Mouse (Mus musculus): ENCODE measurements around the gene Hmgxb4. TPM values are rescaled to one million over a fixed set of nuclear protein-coding genes. Genes with fewer than 3 reads are reported as not detected.
A peak's percentile ranks its signal among the peaks of the same experiment; 100 is the strongest.

Hmgxb4 gene
- polyA plus RNA-seq, 1 experiment from 2014 or later: 18.3 TPM

- H3K36me3 ChIP-seq: peaks cover 86% of the 10 kb centered on the region
- ATAC-seq: no peak
Observed at GRCm38 (mm10) chr8:75023660-75024316, 30.6 kb downstream of the Hmgxb4 start.

DNA sequence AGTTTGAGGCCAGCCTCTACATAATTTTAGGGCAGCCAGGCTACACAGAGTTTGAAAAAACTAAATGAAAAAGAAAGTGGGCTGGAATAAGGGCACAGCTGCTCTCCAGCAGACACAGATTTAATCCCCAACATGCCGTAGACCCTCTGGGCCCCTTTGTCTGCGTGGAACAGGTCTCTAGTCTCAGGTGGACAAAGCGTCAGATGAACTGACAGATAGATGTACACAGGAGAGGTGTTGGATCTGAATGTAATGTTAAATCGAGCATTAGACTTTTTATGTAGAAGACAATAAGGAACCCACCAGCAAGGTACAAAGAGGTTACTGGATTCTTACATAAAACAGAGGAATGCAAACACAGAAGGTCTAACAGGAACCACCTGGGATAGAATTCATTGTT is 32.7 kb downstream of the Hmgxb4 start:
- 84% methylated on average over 4 of the region's 4 CpGs for WGBS (ENCODE audit: insufficient replicate concordance)
- no peaks in the 10 kb centered on the region for H3K27me3 ChIP-seq (replicated peaks)
- H3K4me1 ChIP-seq: no peaks in the 10 kb centered on the region
- H3K9ac ChIP-seq: no peak overlapping the region
- H3K27ac ChIP-seq: no peak overlapping the region
- H3K9me3 ChIP-seq (replicated peaks): no peaks in the 10 kb centered on the region
- H3K36me3 ChIP-seq: peaks cover 92% of the 10 kb centered on the region
- H3K4me3 ChIP-seq: no peak overlapping the region
- no peak for ATAC-seq
- no peak overlapping the region for H3K4me2 ChIP-seq

More at GRCm38 (mm10) chr8:75023660-75024316, 30.6 kb downstream of the Hmgxb4 start:
- H3K4me2 ChIP-seq: no peak overlapping the region
- H3K27ac ChIP-seq: no peak overlapping the region
- H3K9me3 ChIP-seq (replicated peaks): no peaks in the 10 kb centered on the region
- H3K9ac ChIP-seq: no peak overlapping the region
- H3K27me3 ChIP-seq (replicated peaks): no peaks in the 10 kb centered on the region
- H3K4me1 ChIP-seq: peaks cover 1% of the 10 kb centered on the region; the same call in 1 of the 2 replicates
- WGBS (ENCODE audit: insufficient replicate concordance): 73% methylated on average over 3 of the region's 3 CpGs
- H3K4me3 ChIP-seq: no peak overlapping the region

DNA sequence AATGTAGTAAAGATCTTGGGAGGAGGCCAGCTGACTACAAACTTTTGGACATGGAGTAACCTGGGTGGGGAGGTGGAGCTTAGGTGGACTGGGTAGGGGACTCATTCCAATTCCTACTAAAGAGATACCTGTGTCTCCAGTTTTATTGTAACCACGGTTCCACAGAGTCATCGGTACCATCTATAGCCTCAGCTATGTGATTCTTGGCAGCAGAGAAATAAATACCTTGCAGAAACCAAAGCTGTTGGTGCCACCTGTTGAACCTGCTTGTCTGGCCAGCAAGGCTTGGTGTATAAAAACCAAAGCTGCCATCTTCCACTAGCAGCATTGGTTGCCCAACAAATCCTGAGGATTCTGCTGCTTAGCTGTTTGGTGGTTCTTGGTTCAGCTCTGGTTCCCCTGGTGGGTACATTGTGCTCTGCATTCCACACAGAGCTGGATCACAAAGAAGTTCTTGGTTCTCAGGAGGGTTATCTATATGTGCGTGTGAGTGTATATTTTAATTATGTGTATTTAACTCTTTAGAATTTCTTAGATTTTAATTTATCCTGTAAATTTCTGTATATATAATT is 37.4 kb downstream of the Hmgxb4 start:
- WGBS (ENCODE audit: insufficient replicate concordance): 91% methylated on average over 3 of the region's 3 CpGs
- Histone ChIP-seq H3K4me2 (no peak overlapping the region), H3K4me1 (peaks cover 18% of the 10 kb centered on the region), H3K9ac (no peak overlapping the region), H3K9me3 (replicated peaks) (no peaks in the 10 kb centered on the region), H3K27me3 (replicated peaks) (no peaks in the 10 kb centered on the region), H3K36me3 (peaks cover 57% of the 10 kb centered on the region), H3K4me3 (no peak overlapping the region), H3K27ac (no peak overlapping the region)
- no peak for ATAC-seq

DNA sequence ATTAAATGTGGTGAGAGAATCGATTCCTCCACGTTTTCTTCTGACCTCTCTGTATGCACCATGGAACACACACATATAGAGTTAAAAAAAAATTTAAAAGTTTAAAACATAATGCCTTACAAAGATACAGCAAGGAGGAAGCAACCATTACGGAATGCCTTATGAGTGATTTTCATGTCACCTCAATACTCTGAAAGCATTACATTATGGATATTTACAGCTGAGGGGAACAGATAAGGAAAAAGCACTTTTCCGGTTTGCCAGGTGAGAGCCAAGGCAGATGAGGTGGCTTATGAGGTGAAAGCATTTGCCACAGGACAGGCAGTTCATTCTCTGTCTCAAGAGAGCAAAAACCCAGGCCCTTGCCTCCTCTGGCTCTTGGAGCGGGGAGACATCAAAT is 39.8 kb downstream of the Hmgxb4 start:
- Histone ChIP-seq H3K4me1 (peaks cover 18% of the 10 kb centered on the region), H3K9me3 (replicated peaks) (no peaks in the 10 kb centered on the region), H3K4me3 (peak overlapping the region; percentile 70), H3K9ac (peak overlapping the region; percentile 62), H3K27me3 (replicated peaks) (no peaks in the 10 kb centered on the region), H3K27ac (peak overlapping the region; percentile 87), H3K4me2 (peak overlapping the region; percentile 91), H3K36me3 (peaks cover 38% of the 10 kb centered on the region)
- WGBS (ENCODE audit: insufficient replicate concordance): 63% methylated on average over 5 of the region's 5 CpGs
- peak; percentile 0 for ATAC-seq

GRCm38 (mm10) chr8:75033511-75034243 is 40.5 kb downstream of the Hmgxb4 start, which contains the start of gene Tom1:
TSS of gene Tom1 (plus strand) at chr8:75033705.
- Histone ChIP-seq H3K27ac (peak within 1 kb of the TSS; percentile 87), H3K9me3 (replicated peaks) (no peaks in the 10 kb centered on the region), H3K4me1 (peaks cover 23% of the 10 kb centered on the region), H3K4me2 (peak within 1 kb of the TSS; percentile 91), H3K27me3 (replicated peaks) (no peaks in the 10 kb centered on the region), H3K9ac (peak within 1 kb of the TSS; percentile 74), H3K36me3 (peaks cover 32% of the 10 kb centered on the region), H3K4me3 (peak within 1 kb of the TSS; percentile 70)
- ATAC-seq: peak; percentile 96
- under 1% methylated on average over 62 of the region's 62 CpGs for WGBS (ENCODE audit: insufficient replicate concordance)

- WGBS (ENCODE audit: insufficient replicate concordance): 3% methylated on average over 17 of the region's 17 CpGs
- Histone ChIP-seq H3K4me3 (peak overlapping the region; percentile 70), H3K4me1 (peaks cover 29% of the 10 kb centered on the region), H3K4me2 (peak overlapping the region; percentile 91), H3K36me3 (peaks cover 26% of the 10 kb centered on the region), H3K9me3 (replicated peaks) (no peaks in the 10 kb centered on the region), H3K27ac (peak overlapping the region; percentile 87), H3K9ac (peak overlapping the region; percentile 74), H3K27me3 (replicated peaks) (no peaks in the 10 kb centered on the region)
- no peak for ATAC-seq
Observed at GRCm38 (mm10) chr8:75034285-75034684, 41.1 kb downstream of the Hmgxb4 start.

DNA sequence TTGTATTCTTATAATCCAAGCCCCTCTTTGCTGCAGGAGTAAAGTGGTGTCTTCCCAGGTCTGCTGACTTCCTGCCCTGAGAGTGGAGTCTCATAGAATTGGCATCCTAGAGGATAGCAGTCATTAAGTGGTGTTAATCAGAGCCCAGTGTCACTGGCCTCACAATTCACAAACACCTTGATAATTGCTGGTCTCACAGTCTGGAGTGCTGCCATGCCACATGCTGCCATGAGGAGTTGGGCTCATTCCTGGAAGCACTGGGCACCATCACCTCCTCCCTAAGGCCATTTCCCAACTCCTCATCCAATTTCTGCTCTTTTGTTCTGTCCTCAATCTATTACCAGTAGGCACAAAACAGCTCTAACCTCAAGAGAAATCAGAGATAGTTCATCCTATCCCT is 42.5 kb downstream of the Hmgxb4 start:
- Histone ChIP-seq H3K27me3 (replicated peaks) (no peaks in the 10 kb centered on the region), H3K4me3 (no peak overlapping the region), H3K4me2 (no peak overlapping the region), H3K9me3 (replicated peaks) (no peaks in the 10 kb centered on the region), H3K9ac (no peak overlapping the region), H3K4me1 (peaks cover 30% of the 10 kb centered on the region), H3K27ac (no peak overlapping the region), H3K36me3 (peaks cover 13% of the 10 kb centered on the region)
- no peak for ATAC-seq

- Histone ChIP-seq H3K9ac (no peak overlapping the region), H3K4me1 (peaks cover 22% of the 10 kb centered on the region), H3K4me2 (no peak overlapping the region), H3K4me3 (no peak overlapping the region), H3K36me3 (no peaks in the 10 kb centered on the region), H3K27me3 (replicated peaks) (no peaks in the 10 kb centered on the region), H3K9me3 (replicated peaks) (no peaks in the 10 kb centered on the region), H3K27ac (no peak overlapping the region)
- no peak for ATAC-seq
Observed at GRCm38 (mm10) chr8:75038497-75038896, 45.3 kb downstream of the Hmgxb4 start.

DNA sequence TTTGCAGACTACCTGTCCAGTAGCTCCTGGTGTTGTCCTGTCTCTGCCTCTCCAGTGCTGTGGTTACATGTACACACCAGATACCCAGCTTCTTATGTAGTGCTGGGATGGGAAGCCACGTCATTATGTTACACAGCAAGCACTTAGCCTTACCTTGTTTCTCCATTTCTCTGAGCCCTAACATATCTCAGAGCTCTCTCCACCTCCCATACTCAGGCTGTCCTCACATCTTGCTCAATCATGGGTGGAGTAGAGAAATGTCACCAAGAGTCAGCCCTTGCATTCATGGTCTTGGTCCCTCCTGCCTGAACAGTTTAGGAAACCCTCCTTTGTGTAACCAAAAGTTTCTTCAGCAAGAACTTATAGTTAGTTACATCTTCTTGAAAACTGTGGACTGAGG is 46.6 kb downstream of the Hmgxb4 start:
- Histone ChIP-seq H3K9ac (no peak overlapping the region), H3K4me2 (no peak overlapping the region), H3K9me3 (replicated peaks) (no peaks in the 10 kb centered on the region), H3K4me1 (peaks cover 17% of the 10 kb centered on the region), H3K27ac (no peak overlapping the region), H3K36me3 (no peaks in the 10 kb centered on the region), H3K4me3 (no peak overlapping the region), H3K27me3 (replicated peaks) (no peaks in the 10 kb centered on the region)
- 58% methylated on average over 1 of the region's 1 CpGs for WGBS (ENCODE audit: insufficient replicate concordance)
- no peak for ATAC-seq

- no peak overlapping the region for H3K9ac ChIP-seq
- no peaks in the 10 kb centered on the region for H3K9me3 ChIP-seq (replicated peaks)
- ATAC-seq: no peak
- peaks cover 12% of the 10 kb centered on the region for H3K4me1 ChIP-seq
- 70% methylated on average over 2 of the region's 2 CpGs for WGBS (ENCODE audit: insufficient replicate concordance)
- no peak overlapping the region for H3K27ac ChIP-seq
- H3K4me2 ChIP-seq: no peak overlapping the region
- no peaks in the 10 kb centered on the region for H3K27me3 ChIP-seq (replicated peaks)
- no peak overlapping the region for H3K4me3 ChIP-seq
- H3K36me3 ChIP-seq: no peaks in the 10 kb centered on the region
Observed at GRCm38 (mm10) chr8:75042171-75042570, 49.0 kb downstream of the Hmgxb4 start.

DNA sequence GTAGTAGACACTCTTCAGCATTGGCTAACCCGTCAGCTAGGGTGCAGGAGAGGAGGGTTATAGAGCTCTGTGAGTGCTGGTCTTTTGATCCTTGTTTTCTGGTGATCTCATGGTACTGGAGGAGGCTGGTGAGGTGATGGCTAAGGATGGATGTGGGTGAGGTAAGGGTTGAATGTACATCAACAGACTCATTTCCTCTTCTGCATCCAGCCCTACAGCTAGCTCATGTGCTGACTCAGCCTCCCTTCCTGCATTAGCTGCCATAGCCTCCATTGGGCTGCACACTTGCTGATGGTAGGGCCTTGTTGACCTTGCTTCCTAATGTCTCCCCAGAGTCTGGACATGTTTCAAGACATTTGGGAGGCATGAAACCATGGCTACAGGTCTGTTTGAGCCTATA is 49.8 kb downstream of the Hmgxb4 start:
- Histone ChIP-seq H3K27ac (no peak overlapping the region), H3K9ac (no peak overlapping the region), H3K4me3 (no peak overlapping the region), H3K36me3 (no peaks in the 10 kb centered on the region), H3K4me2 (no peak overlapping the region), H3K27me3 (replicated peaks) (no peaks in the 10 kb centered on the region), H3K4me1 (peaks cover 12% of the 10 kb centered on the region), H3K9me3 (replicated peaks) (no peaks in the 10 kb centered on the region)
- WGBS (ENCODE audit: insufficient replicate concordance): 87% methylated on average over 1 of the region's 1 CpGs
- ATAC-seq: no peak

DNA sequence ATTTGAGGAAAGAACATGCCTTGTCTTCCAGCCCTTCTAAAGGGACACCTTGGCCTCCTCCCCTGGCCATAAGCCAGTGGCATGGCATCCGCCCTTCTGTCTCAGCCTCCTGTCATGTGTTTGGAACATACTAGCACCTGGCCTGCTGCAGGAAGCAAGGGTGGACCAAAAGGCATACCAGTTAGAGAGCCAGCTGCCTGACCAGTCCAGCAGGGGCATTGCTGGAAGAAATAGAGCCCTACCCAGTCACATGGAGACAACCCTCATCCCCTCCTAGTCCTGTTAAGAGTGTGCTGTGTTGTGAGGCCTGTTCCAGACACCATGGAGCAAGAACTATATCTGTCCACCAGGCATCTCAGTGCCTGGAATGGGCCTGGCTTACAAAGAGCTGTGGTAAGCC is 53.1 kb downstream of the Hmgxb4 start:
- 71% methylated on average over 1 of the region's 1 CpGs for WGBS (ENCODE audit: insufficient replicate concordance)
- Histone ChIP-seq H3K4me1 (no peaks in the 10 kb centered on the region), H3K27ac (no peak overlapping the region), H3K27me3 (replicated peaks) (no peaks in the 10 kb centered on the region), H3K9ac (no peak overlapping the region), H3K9me3 (replicated peaks) (no peaks in the 10 kb centered on the region), H3K4me3 (no peak overlapping the region), H3K4me2 (no peak overlapping the region), H3K36me3 (no peaks in the 10 kb centered on the region)
- no peak for ATAC-seq
